Mouse (Mus musculus): ENCODE measurements around the gene Olfr1174-ps. TPM values are rescaled to one million over a fixed set of nuclear protein-coding genes. Genes with fewer than 3 reads are reported as not detected.

Olfr1174-ps gene
- polyA plus RNA-seq (2015; fragmentation: Nextera tagmentation; extraction: Ambion mirVana) = not detected in 2 replicates

DNA sequence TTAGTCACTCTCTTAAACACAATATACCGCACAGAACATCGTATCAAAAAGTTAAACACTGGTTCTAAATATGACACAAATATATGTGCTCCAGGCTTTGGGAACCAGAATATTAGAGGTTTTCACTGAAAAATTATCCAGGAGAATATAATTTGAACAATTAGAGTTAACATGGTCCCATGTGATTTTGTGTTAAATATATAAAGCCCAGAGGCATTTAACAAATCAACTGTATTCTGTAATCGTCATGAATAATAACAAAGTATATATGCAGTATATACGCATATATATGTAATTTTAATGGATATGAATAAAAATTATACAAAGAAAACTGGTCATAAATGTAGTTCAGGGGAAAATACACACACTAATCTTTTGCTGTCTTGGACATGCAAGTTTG, at the start of gene Olfr1174-ps:
TSS of gene Olfr1174-ps (minus strand) at position 101 of the 400 bp plus-strand sequence.
- Histone ChIP-seq H3K4me2 (ENCODE audit: low read length) (no peak within 1 kb of the TSS), H3K4me3 (replicated peaks; ENCODE audit: low read length) (no peak within 1 kb of the TSS), H3K27me3 (replicated peaks; ENCODE audit: control insufficient read depth, insufficient read depth, low read length) (no peaks in the 10 kb centered on the region), H3K36me3 (ENCODE audit: control insufficient read depth, insufficient read depth) (no peaks in the 10 kb centered on the region), H3K9me3 (ENCODE audit: control insufficient read depth, low read length) (no peaks in the 10 kb centered on the region), H3K9ac (replicated peaks; ENCODE audit: low read depth, low read length) (no peak within 1 kb of the TSS), H3K4me1 (replicated peaks; ENCODE audit: control insufficient read depth, insufficient read depth, low read length) (no peaks in the 10 kb centered on the region), H3K27ac (ENCODE audit: low read length) (no peak within 1 kb of the TSS)
- 91% methylated on average over 4 of the region's 4 CpGs for WGBS
- ATAC-seq = no peak

DNA sequence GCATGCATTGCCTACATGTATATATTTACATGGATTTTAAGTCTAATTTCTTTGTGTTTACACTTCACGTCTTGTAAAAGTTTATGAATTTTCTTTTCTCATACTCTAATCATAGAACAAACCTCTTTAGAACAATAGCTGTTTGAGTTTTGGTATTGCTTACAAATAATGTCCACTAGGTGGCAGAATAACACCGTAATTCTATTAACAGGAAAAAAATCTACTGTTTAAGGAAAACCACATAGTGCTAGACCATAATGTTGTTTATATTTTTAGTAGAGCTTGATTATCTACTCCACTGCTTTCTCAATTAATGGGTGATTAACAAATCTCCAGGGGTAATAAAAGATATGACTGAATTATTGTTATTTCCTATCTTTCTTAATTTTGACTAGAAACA, 41.4 kb upstream of the Olfr1174-ps start:
- Histone ChIP-seq H3K4me1 (replicated peaks; ENCODE audit: control insufficient read depth, insufficient read depth, low read length) (no peaks in the 10 kb centered on the region), H3K9me3 (ENCODE audit: control insufficient read depth, low read length) (no peaks in the 10 kb centered on the region), H3K9ac (replicated peaks; ENCODE audit: low read depth, low read length) (no peak overlapping the region), H3K4me2 (ENCODE audit: low read length) (no peak overlapping the region), H3K27ac (ENCODE audit: low read length) (no peak overlapping the region), H3K27me3 (replicated peaks; ENCODE audit: control insufficient read depth, insufficient read depth, low read length) (no peaks in the 10 kb centered on the region), H3K36me3 (ENCODE audit: control insufficient read depth, insufficient read depth) (no peaks in the 10 kb centered on the region), H3K4me3 (replicated peaks; ENCODE audit: low read length) (no peak overlapping the region)
- WGBS = under 1% methylated on average over 2 of the region's 2 CpGs
- peak; percentile 50; the same call in 1 of the 2 replicates for ATAC-seq

DNA sequence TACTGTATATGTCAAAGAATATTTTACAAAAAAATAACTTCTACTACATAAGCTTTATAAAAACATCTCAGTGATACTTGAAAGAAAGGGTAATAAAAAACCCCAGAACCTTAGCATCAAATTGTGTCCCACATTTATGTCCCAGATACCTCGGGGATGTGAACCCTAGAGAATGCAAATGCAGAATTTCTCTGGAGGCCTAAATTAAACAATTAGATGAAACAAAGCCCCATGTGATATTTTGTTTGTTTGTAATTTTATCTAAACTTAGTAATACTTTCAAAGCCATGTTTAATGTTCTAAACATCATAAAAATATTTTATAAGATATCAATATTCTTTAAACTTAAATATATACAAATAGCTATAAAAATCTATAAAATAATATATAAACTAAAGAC, 31.5 kb upstream of the Olfr1174-ps start, which contains the start of gene Olfr1177-ps:
TSS of gene Olfr1177-ps (minus strand) at position 101 of the 400 bp plus-strand sequence.
- Histone ChIP-seq H3K9ac (replicated peaks; ENCODE audit: low read depth, low read length) (no peak within 1 kb of the TSS), H3K4me2 (ENCODE audit: low read length) (no peak within 1 kb of the TSS), H3K27ac (ENCODE audit: low read length) (no peak within 1 kb of the TSS), H3K27me3 (replicated peaks; ENCODE audit: control insufficient read depth, insufficient read depth, low read length) (no peaks in the 10 kb centered on the region), H3K9me3 (ENCODE audit: control insufficient read depth, low read length) (no peaks in the 10 kb centered on the region), H3K4me1 (replicated peaks; ENCODE audit: control insufficient read depth, insufficient read depth, low read length) (no peaks in the 10 kb centered on the region), H3K36me3 (ENCODE audit: control insufficient read depth, insufficient read depth) (no peaks in the 10 kb centered on the region), H3K4me3 (replicated peaks; ENCODE audit: low read length) (no peak within 1 kb of the TSS)
- 88% methylated on average over 1 of the region's 1 CpGs for WGBS
- ATAC-seq = no peak

DNA sequence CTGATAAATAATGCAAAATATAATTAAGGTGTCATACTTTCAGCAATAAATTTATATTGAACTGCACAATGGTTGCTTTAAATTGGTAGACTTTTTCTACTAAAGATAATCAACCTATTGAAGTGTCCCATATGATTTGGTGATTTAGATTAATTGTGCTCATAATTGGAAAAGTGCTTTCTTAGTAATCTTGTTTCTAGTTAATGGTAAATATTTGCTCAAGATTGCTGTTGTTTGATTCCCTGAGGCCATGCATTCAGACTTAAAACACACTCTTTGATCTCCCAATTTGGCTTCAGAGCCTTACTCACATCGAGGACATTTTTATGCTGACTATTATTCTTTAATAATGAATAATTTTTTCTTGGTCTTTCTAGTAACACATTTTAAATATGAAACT, 21.5 kb upstream of the Olfr1174-ps start, which contains the start of gene Olfr1176:
TSS of gene Olfr1176 (plus strand) at position 301 of the 400 bp plus-strand sequence.
- no peak within 1 kb of the TSS for H3K4me3 ChIP-seq (replicated peaks; ENCODE audit: low read length)
- H3K9ac ChIP-seq (replicated peaks; ENCODE audit: low read depth, low read length) = no peak within 1 kb of the TSS
- H3K4me2 ChIP-seq (ENCODE audit: low read length) = no peak within 1 kb of the TSS
- H3K27me3 ChIP-seq (replicated peaks; ENCODE audit: control insufficient read depth, insufficient read depth, low read length) = no peaks in the 10 kb centered on the region
- no peak within 1 kb of the TSS for H3K27ac ChIP-seq (ENCODE audit: low read length)
- no peak for ATAC-seq
- no peaks in the 10 kb centered on the region for H3K36me3 ChIP-seq (ENCODE audit: control insufficient read depth, insufficient read depth)
- H3K9me3 ChIP-seq (ENCODE audit: control insufficient read depth, low read length) = no peaks in the 10 kb centered on the region
- 78% methylated on average over 1 of the region's 1 CpGs for WGBS
- no peaks in the 10 kb centered on the region for H3K4me1 ChIP-seq (replicated peaks; ENCODE audit: control insufficient read depth, insufficient read depth, low read length)

DNA sequence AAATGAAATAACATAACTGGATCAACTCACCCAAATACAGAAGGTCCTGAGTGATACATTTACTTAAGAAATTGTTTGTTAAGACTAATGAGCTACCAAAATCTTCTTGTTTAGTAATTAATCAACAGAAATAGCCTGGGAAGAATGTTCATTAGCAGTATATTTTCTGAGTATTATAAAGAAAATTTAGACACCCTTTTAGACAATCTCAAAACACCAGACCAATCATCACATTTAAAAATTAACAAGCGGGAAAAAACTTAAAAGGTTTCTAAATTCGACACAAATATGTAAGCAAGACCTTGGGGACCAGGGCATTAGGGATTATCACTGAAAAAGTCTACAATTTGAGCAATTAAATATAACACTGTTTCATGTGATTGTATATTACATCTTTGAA, 12.2 kb upstream of the Olfr1174-ps start, which contains the start of gene Olfr1175-ps:
TSS of gene Olfr1175-ps (minus strand) at position 101 of the 400 bp plus-strand sequence.
- WGBS = 89% methylated on average over 2 of the region's 2 CpGs
- no peak within 1 kb of the TSS for H3K9ac ChIP-seq (replicated peaks; ENCODE audit: low read depth, low read length)
- H3K9me3 ChIP-seq (ENCODE audit: control insufficient read depth, low read length) = no peaks in the 10 kb centered on the region
- ATAC-seq = no peak
- H3K4me3 ChIP-seq (replicated peaks; ENCODE audit: low read length) = no peak within 1 kb of the TSS
- H3K36me3 ChIP-seq (ENCODE audit: control insufficient read depth, insufficient read depth) = no peaks in the 10 kb centered on the region
- no peak within 1 kb of the TSS for H3K27ac ChIP-seq (ENCODE audit: low read length)
- no peak within 1 kb of the TSS for H3K4me2 ChIP-seq (ENCODE audit: low read length)
- H3K4me1 ChIP-seq (replicated peaks; ENCODE audit: control insufficient read depth, insufficient read depth, low read length) = no peaks in the 10 kb centered on the region
- no peaks in the 10 kb centered on the region for H3K27me3 ChIP-seq (replicated peaks; ENCODE audit: control insufficient read depth, insufficient read depth, low read length)

DNA sequence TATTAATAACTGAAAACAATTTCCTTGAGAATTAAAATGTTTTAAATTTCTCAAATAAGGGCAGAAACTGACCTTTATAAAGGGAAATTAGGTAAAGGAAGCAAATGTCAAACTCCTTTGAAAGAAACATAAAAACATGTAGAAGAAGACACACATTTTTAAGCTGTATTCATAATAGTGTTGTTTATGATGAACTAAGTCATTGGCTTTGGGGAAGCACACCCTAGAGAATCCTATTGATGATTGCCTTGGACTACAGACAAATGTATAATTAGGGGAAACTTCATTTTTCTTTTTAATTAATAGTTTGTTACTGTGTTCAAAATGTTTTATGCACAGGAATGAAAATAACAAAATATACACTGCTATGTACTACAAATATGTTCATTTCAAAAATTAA, 35.2 kb downstream of the Olfr1174-ps start, which contains the start of gene Olfr1173:
TSS of gene Olfr1173 (minus strand) at position 101 of the 400 bp plus-strand sequence.
- Histone ChIP-seq H3K4me3 (replicated peaks; ENCODE audit: low read length) (no peak within 1 kb of the TSS), H3K27ac (ENCODE audit: low read length) (no peak within 1 kb of the TSS), H3K9me3 (ENCODE audit: control insufficient read depth, low read length) (no peaks in the 10 kb centered on the region), H3K4me2 (ENCODE audit: low read length) (no peak within 1 kb of the TSS), H3K27me3 (replicated peaks; ENCODE audit: control insufficient read depth, insufficient read depth, low read length) (no peaks in the 10 kb centered on the region), H3K4me1 (replicated peaks; ENCODE audit: control insufficient read depth, insufficient read depth, low read length) (no peaks in the 10 kb centered on the region), H3K9ac (replicated peaks; ENCODE audit: low read depth, low read length) (no peak within 1 kb of the TSS), H3K36me3 (ENCODE audit: control insufficient read depth, insufficient read depth) (no peaks in the 10 kb centered on the region)
- ATAC-seq = no peak

Other genes with a start within 250 kb of the Olfr1174-ps start
- gene Olfr1163, start 243.3 kb downstream of the Olfr1174-ps start, polyA plus RNA-seq (2015; fragmentation: Nextera tagmentation; extraction: Ambion mirVana) = not detected in 2 replicates
- gene Olfr1164, start 221.2 kb downstream of the Olfr1174-ps start, polyA plus RNA-seq (2015; fragmentation: Nextera tagmentation; extraction: Ambion mirVana) = not detected in 2 replicates
- not detected in 2 replicates for gene Olfr1166, start 186.9 kb downstream of the Olfr1174-ps start, polyA plus RNA-seq (2015; fragmentation: Nextera tagmentation; extraction: Ambion mirVana)
- not detected in 2 replicates for gene Olfr1167, start 159.9 kb downstream of the Olfr1174-ps start, polyA plus RNA-seq (2015; fragmentation: Nextera tagmentation; extraction: Ambion mirVana)
- gene Olfr1168, start 133.3 kb downstream of the Olfr1174-ps start, polyA plus RNA-seq (2015; fragmentation: Nextera tagmentation; extraction: Ambion mirVana) = not detected in 2 replicates
- gene Olfr1170, start 86.8 kb downstream of the Olfr1174-ps start, polyA plus RNA-seq (2015; fragmentation: Nextera tagmentation; extraction: Ambion mirVana) = not detected in 2 replicates
- gene Olfr1173, start 35.3 kb downstream of the Olfr1174-ps start, polyA plus RNA-seq (2015; fragmentation: Nextera tagmentation; extraction: Ambion mirVana) = not detected in 2 replicates
- gene Olfr1175-ps, start 12.1 kb upstream of the Olfr1174-ps start, polyA plus RNA-seq (2015; fragmentation: Nextera tagmentation; extraction: Ambion mirVana) = not detected in 2 replicates
- gene Olfr1176, start 21.6 kb upstream of the Olfr1174-ps start, polyA plus RNA-seq (2015; fragmentation: Nextera tagmentation; extraction: Ambion mirVana) = not detected in 2 replicates
- gene Olfr1177-ps, start 31.4 kb upstream of the Olfr1174-ps start, polyA plus RNA-seq (2015; fragmentation: Nextera tagmentation; extraction: Ambion mirVana) = not detected in 2 replicates
- not detected in 2 replicates for gene Olfr1178, start 71.9 kb upstream of the Olfr1174-ps start, polyA plus RNA-seq (2015; fragmentation: Nextera tagmentation; extraction: Ambion mirVana)
- not detected in 2 replicates for gene Olfr1179, start 91.3 kb upstream of the Olfr1174-ps start, polyA plus RNA-seq (2015; fragmentation: Nextera tagmentation; extraction: Ambion mirVana)
- not detected in 2 replicates for gene Olfr1180, start 104.0 kb upstream of the Olfr1174-ps start, polyA plus RNA-seq (2015; fragmentation: Nextera tagmentation; extraction: Ambion mirVana)
- gene Olfr1181, start 111.0 kb upstream of the Olfr1174-ps start, polyA plus RNA-seq (2015; fragmentation: Nextera tagmentation; extraction: Ambion mirVana) = not detected in 2 replicates
- not detected in 2 replicates for gene Gm13757, start 134.0 kb upstream of the Olfr1174-ps start, polyA plus RNA-seq (2015; fragmentation: Nextera tagmentation; extraction: Ambion mirVana)
- not detected in 2 replicates for gene Olfr1183, start 139.7 kb upstream of the Olfr1174-ps start, polyA plus RNA-seq (2015; fragmentation: Nextera tagmentation; extraction: Ambion mirVana)
- not detected in 2 replicates for gene Olfr1184, start 168.5 kb upstream of the Olfr1174-ps start, polyA plus RNA-seq (2015; fragmentation: Nextera tagmentation; extraction: Ambion mirVana)
- gene Olfr1185-ps1, start 178.2 kb upstream of the Olfr1174-ps start, polyA plus RNA-seq (2015; fragmentation: Nextera tagmentation; extraction: Ambion mirVana) = not detected in 2 replicates
- gene Olfr1186, start 203.4 kb upstream of the Olfr1174-ps start, polyA plus RNA-seq (2015; fragmentation: Nextera tagmentation; extraction: Ambion mirVana) = not detected in 2 replicates
- not detected in 2 replicates for gene Olfr1188, start 241.8 kb upstream of the Olfr1174-ps start, polyA plus RNA-seq (2015; fragmentation: Nextera tagmentation; extraction: Ambion mirVana)